Mouse (Mus musculus) forebrain, embryonic 14.5 days (tissue): ENCODE data around the gene Ak5. TPM values are rescaled to one million over a fixed set of nuclear protein-coding genes. Genes with fewer than 3 reads are reported as not detected.
A peak's percentile ranks its signal among the peaks of the same experiment; 100 is the strongest.
"Not testable (repeated sequence)": the region's sequence is repeated elsewhere in the genome, so short reads cannot be mapped to it uniquely, and the experiment has no call there.

Experiments used
- ATAC-seq: fragments of 200-750 bp; cut with Nextera tagmentation; 2 replicates; pipeline ENCODE4 v1.8.0; 2017; ENCODE audit warnings: mild to moderate bottlenecking, moderate library complexity
- DNase-seq: peaks from one replicate; pipeline ENCODE4 v3.0.0-alpha.2; 2015; ENCODE audit warnings: low spot score
- H3K27ac ChIP-seq: fragments of 300-500 bp; sonication (generic); 2 replicates; pipeline ENCODE4 v1.5.1; 2014; ENCODE audit warnings: low read depth, mild to moderate bottlenecking, control low read depth, low read length, moderate library complexity
- H3K27me3 ChIP-seq: fragments of 300-500 bp; sonication (generic); replicated peaks from 2 replicates; pipeline ENCODE4 v1.6.1; 2014; ENCODE audit warnings: low read length, control low read depth, mixed read lengths; ENCODE audit not compliant: control insufficient read depth, insufficient read depth
- H3K36me3 ChIP-seq: fragments of 300-500 bp; sonication (generic); 2 replicates; pipeline ENCODE4 v1.6.1; 2014; ENCODE audit warnings: low read length, control low read depth; ENCODE audit not compliant: control insufficient read depth, insufficient read depth
- H3K4me1 ChIP-seq: fragments of 300-500 bp; sonication (generic); 2 replicates; pipeline ENCODE4 v1.6.1; 2014; ENCODE audit warnings: antibody characterized with exemption, low read length, control low read depth; ENCODE audit not compliant: control insufficient read depth, insufficient read depth
- H3K4me2 ChIP-seq: fragments of 300-500 bp; sonication (generic); 2 replicates; pipeline ENCODE4 v1.6.1; 2014; ENCODE audit warnings: mild to moderate bottlenecking, control low read depth, low read length
- H3K4me3 ChIP-seq: fragments of 300-500 bp; sonication (generic); 2 replicates; pipeline ENCODE4 v1.5.1; 2014; ENCODE audit warnings: low read depth, low read length, control low read depth
- H3K9ac ChIP-seq: fragments of 300-500 bp; sonication (generic); 2 replicates; pipeline ENCODE4 v1.6.1; 2014; ENCODE audit warnings: mild to moderate bottlenecking, low read length, control low read depth, moderate library complexity
- H3K9me3 ChIP-seq: fragments of 300-500 bp; sonication (generic); replicated peaks from 2 replicates; pipeline ENCODE4 v1.6.1; 2016; ENCODE audit warnings: low read length, control low read depth, mixed read lengths; ENCODE audit not compliant: control insufficient read depth
- WGBS: fragments of 180-500 bp; shearing (Covaris S2); extraction: QIAGEN DNeasy Blood & Tissue Kit; methylation state at CpG from one replicate; pipeline ENCODE4 v1.1.7; 2014; 5-methylcytosine and 5-hydroxymethylcytosine counted together
- polyA plus RNA-seq: library from polyadenylated mRNA; unstranded; fragments of >200 nt; fragmentation: Nextera tagmentation; extraction: Ambion mirVana; gene quantifications from 2 replicates; pipeline ENCODE4 v1.2.1, GENCODE M21; 2014

Gene Ak5
- polyA plus RNA-seq, 1 experiment from 2014 or later, result 4.9 TPM

- Histone ChIP-seq H3K4me3 (no peak overlapping the region), H3K9me3 (no peaks in the 10 kb centered on the region), H3K9ac (no peak overlapping the region), H3K4me2 (no peak overlapping the region), H3K27ac (no peak overlapping the region), H3K4me1 (no peaks in the 10 kb centered on the region), H3K36me3 (no peaks in the 10 kb centered on the region), H3K27me3 (no peaks in the 10 kb centered on the region)
- 82% methylated on average over 6 of the region's 6 CpGs for WGBS
- DNase-seq (no peak), ATAC-seq (no peak)
Measured at GRCm38 (mm10) chr3:152585581-152585980, 82.6 kb downstream of the Ak5 start.

DNA sequence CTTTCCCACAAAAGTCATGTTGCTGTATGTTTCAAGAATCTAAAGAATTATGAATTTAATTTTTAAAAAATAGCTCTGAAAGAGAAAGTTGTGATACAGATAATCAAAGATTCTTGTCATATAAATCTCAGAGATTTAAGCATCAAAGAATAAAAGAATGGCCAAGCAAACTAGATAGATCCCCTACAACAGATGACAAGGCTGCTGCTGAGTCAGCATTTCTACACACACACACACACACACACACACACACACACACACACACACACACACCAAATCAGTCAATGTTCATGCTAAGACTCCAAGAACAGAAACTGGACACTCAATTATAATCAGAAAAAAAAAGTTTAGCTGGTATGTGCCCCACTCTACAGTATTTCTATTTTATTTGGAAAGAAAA lies 85.1 kb downstream of the Ak5 start:
- Histone ChIP-seq H3K4me1 (no peaks in the 10 kb centered on the region; the same call in 1 of the 2 replicates), H3K4me3 (no peak overlapping the region), H3K36me3 (no peaks in the 10 kb centered on the region), H3K27me3 (no peaks in the 10 kb centered on the region), H3K27ac (no peak overlapping the region), H3K4me2 (no peak overlapping the region), H3K9me3 (no peaks in the 10 kb centered on the region), H3K9ac (no peak overlapping the region)
- no peak for DNase-seq
- ATAC-seq, result no peak

DNA sequence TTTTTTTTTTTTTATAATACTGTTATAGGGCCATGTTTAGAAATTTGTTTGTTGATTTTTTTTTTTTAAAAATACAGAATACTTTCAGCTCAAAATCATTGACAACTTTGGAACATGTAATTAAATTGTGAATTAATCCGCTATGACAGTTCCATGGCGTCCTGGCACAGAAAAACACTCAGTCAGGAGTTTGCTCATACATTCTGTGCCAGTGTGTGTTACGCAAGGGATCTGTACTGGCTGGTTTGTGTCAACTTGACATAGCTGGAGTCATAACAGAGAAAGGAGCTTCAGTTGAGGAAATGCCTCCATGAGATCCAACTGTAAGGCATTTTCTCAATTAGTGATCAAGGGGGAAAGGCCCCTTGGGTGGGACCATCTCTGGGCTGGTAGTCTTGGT lies 86.3 kb downstream of the Ak5 start:
- DNase-seq, H3K4me3 ChIP-seq, ATAC-seq, H3K4me2 ChIP-seq, H3K9ac ChIP-seq, H3K9me3 ChIP-seq, H3K4me1 ChIP-seq, H3K36me3 ChIP-seq, H3K27me3 ChIP-seq, H3K27ac ChIP-seq: not testable (repeated sequence)
- WGBS, result 86% methylated on average over 3 of the region's 3 CpGs

GRCm38 (mm10) chr3:152579984-152580591 lies 88.1 kb downstream of the Ak5 start:
- Histone ChIP-seq H3K27ac (no peak overlapping the region), H3K27me3 (no peaks in the 10 kb centered on the region), H3K9me3 (no peaks in the 10 kb centered on the region), H3K4me2 (no peak overlapping the region), H3K4me1 (no peaks in the 10 kb centered on the region; the same call in 1 of the 2 replicates), H3K36me3 (no peaks in the 10 kb centered on the region), H3K4me3 (no peak overlapping the region), H3K9ac (no peak overlapping the region)
- DNase-seq (no peak), ATAC-seq (no peak)
- WGBS, result 84% methylated on average over 10 of the region's 10 CpGs

- H3K4me2 ChIP-seq, result 0 out of 2 replicates have a peak overlapping the region, but pooled peaks have one; percentile 21
- H3K9me3 ChIP-seq, result no peaks in the 10 kb centered on the region
- no peaks in the 10 kb centered on the region; the same call in 1 of the 2 replicates for H3K4me1 ChIP-seq
- no peak overlapping the region for H3K9ac ChIP-seq
- peak; percentile 60 for ATAC-seq
- 49% methylated on average over 26 of the region's 26 CpGs for WGBS
- no peak overlapping the region for H3K4me3 ChIP-seq
- H3K27ac ChIP-seq, result peak overlapping the region; percentile 71
- H3K27me3 ChIP-seq, result no peaks in the 10 kb centered on the region
- H3K36me3 ChIP-seq, result no peaks in the 10 kb centered on the region
- DNase-seq, result peak; percentile 71
Measured at GRCm38 (mm10) chr3:152578282-152579228, 89.6 kb downstream of the Ak5 start.

DNA sequence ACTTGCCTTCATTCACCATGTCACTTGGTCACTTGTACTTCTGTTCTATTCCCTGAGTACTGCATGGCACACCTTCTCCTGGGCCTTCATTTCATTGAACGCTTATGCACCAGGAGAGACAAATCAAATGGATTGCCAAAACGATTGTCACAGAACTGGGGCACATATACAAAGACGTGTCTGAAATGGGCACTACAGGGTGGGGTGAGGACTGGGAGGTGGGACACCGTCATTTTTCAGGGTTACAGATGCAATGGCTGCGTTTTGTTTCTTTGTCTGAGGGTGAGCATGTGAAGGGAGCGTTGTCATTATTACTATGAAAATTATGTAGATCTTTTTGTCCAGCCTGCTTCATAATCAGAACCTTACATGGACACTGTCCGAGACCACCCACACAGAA lies 90.4 kb downstream of the Ak5 start:
- WGBS, result 87% methylated on average over 7 of the region's 7 CpGs
- Histone ChIP-seq H3K36me3 (no peaks in the 10 kb centered on the region), H3K4me3 (no peak overlapping the region), H3K4me2 (no peak overlapping the region), H3K27ac (no peak overlapping the region), H3K4me1 (no peaks in the 10 kb centered on the region; the same call in 1 of the 2 replicates), H3K27me3 (no peaks in the 10 kb centered on the region), H3K9me3 (no peaks in the 10 kb centered on the region), H3K9ac (no peak overlapping the region)
- ATAC-seq (peak; percentile 20; the same call in 1 of the 2 replicates), DNase-seq (no peak)

DNA sequence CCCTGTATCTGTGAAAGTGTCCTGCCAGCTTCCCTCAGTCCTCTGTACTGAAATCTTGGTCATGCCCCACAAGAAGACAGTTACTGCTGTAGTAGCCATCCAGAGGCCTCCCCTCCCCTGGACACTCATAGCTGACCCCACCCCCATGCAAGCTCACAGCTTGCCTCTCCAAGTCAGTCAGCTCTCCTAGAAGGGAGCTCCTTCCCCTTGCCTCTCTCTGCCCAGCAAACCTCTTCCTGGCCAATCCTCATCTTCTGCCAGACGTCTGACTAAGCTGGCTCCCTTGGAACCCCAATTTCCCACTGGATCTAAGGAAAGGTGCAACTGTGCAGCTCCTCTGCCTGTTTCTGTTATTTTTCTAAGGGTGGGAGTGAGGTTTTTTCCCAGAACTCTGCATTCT lies 90.9 kb downstream of the Ak5 start:
- WGBS, result 31% methylated on average over 1 of the region's 1 CpGs
- no peak for DNase-seq
- H3K9ac ChIP-seq, result no peak overlapping the region
- no peak for ATAC-seq
- H3K9me3 ChIP-seq, result no peaks in the 10 kb centered on the region
- no peaks in the 10 kb centered on the region for H3K27me3 ChIP-seq
- H3K36me3 ChIP-seq, result no peaks in the 10 kb centered on the region
- no peak overlapping the region for H3K27ac ChIP-seq
- H3K4me3 ChIP-seq, result no peak overlapping the region
- no peak overlapping the region for H3K4me2 ChIP-seq
- no peaks in the 10 kb centered on the region; the same call in 1 of the 2 replicates for H3K4me1 ChIP-seq

DNA sequence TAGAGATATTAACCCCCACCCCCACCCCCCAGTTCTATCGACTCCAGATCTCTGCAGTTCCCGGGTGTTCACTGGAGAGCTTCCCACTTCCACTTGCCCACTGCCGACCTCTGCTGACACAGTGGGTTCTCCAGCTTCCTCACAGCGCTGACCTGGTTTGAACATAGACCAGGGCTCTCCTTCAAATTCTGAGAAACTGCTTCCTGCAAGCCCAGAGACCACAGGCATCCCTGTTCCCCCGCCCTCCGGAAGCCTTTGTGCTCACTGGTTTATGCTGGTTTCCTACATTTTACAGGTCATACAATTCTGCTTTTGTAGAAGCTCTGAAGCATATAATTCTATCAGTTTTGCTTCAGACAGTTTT lies 98.9 kb downstream of the Ak5 start:
- H3K4me2 ChIP-seq, result no peak overlapping the region
- ATAC-seq, result no peak
- no peaks in the 10 kb centered on the region for H3K36me3 ChIP-seq
- H3K9ac ChIP-seq, result no peak overlapping the region
- H3K4me1 ChIP-seq, result no peaks in the 10 kb centered on the region
- no peak for DNase-seq
- no peak overlapping the region for H3K4me3 ChIP-seq
- H3K9me3 ChIP-seq, result no peaks in the 10 kb centered on the region
- no peaks in the 10 kb centered on the region for H3K27me3 ChIP-seq
- no peak overlapping the region for H3K27ac ChIP-seq
- 84% methylated on average over 6 of the region's 6 CpGs for WGBS
